Mouse (Mus musculus) CH12.LX (cell line): ENCODE data around the gene Pofut1. TPM values are rescaled to one million over a fixed set of nuclear protein-coding genes. Genes with fewer than 3 reads are reported as not detected.

ENCODE experiments used
- DNase-seq: peaks from one replicate; pipeline ENCODE4 v3.0.0-alpha.2; 2013; ENCODE audit errors: extremely low read depth
- H3K27ac ChIP-seq: 2 replicates; pipeline ENCODE4 v1.5.1; 2012; ENCODE audit warnings: low read depth, mild to moderate bottlenecking, control low read depth, moderate library complexity; ENCODE audit not compliant: insufficient read depth
- H3K27me3 ChIP-seq: replicated peaks from 2 replicates; pipeline ENCODE3; 2012; ENCODE audit warnings: inconsistent platforms
- H3K36me3 ChIP-seq, 2 experiments: replicated peaks in 1 of 2; 2 replicates each; pipeline versions ENCODE3 to v1.6.1; 2012; ENCODE audit warnings: inconsistent platforms in 1 of 2, low read length in 1 of 2, mild to moderate bottlenecking in 1 of 2, mixed read lengths in 1 of 2, moderate library complexity in 1 of 2; ENCODE audit not compliant: control insufficient read depth in 1 of 2, insufficient read depth in 1 of 2
- H3K4me1 ChIP-seq, 2 experiments: 2 replicates each; pipeline ENCODE4 v1.6.1; 2012; ENCODE audit warnings: inconsistent platforms in 1 of 2, moderate library complexity in 1 of 2; ENCODE audit not compliant: insufficient read depth in 2 of 2, control insufficient read depth in 1 of 2
- H3K4me2 ChIP-seq: 2 replicates; pipeline ENCODE4 v1.6.1; 2012; ENCODE audit warnings: low read depth, mild to moderate bottlenecking, control low read depth; ENCODE audit not compliant: poor library complexity, insufficient read depth, severe bottlenecking
- H3K4me3 ChIP-seq, 3 experiments: fragments of 150-350 bp in 1 of 3; sonication (generic) in 1 of 3; replicated peaks in 1 of 3; 2 replicates each; pipeline versions ENCODE3 to v1.5.1; 2011 to 2012; ENCODE audit warnings: low read depth in 2 of 3, low read length in 2 of 3, mild to moderate bottlenecking in 2 of 3, moderate library complexity in 2 of 3, control low read depth in 1 of 3, improper control_type of control experiment in 1 of 3, inconsistent platforms in 1 of 3, mixed read lengths in 1 of 3; ENCODE audit not compliant: poor library complexity in 1 of 3
- H3K79me2 ChIP-seq: replicated peaks from 2 replicates; pipeline ENCODE4 v1.6.1; 2012; ENCODE audit warnings: mild to moderate bottlenecking, moderate library complexity; ENCODE audit not compliant: control insufficient read depth, poor library complexity, insufficient read depth, severe bottlenecking; ENCODE audit errors: extremely low read depth
- H3K9ac ChIP-seq: 2 replicates; pipeline ENCODE4 v1.6.1; 2012; ENCODE audit warnings: low read depth, mild to moderate bottlenecking, control low read depth, moderate library complexity; ENCODE audit not compliant: insufficient read depth
- H3K9me3 ChIP-seq: replicated peaks from 2 replicates; pipeline ENCODE3; 2012; ENCODE audit warnings: low read length, inconsistent platforms, mixed read lengths
- BHLHE40 ChIP-seq: IDR thresholded peaks from 2 replicates; pipeline ENCODE4 v1.6.1; 2011; ENCODE audit warnings: mild to moderate bottlenecking, low read depth, low read length, improper control_type of control experiment
- CHD2 ChIP-seq: IDR thresholded peaks from 2 replicates; pipeline ENCODE4 v1.6.1; 2011; ENCODE audit warnings: low read length, improper control_type of control experiment
- E2F4 ChIP-seq: IDR thresholded peaks from 2 replicates; pipeline ENCODE4 v1.6.1; 2011; ENCODE audit warnings: low read depth, low read length, improper control_type of control experiment; ENCODE audit not compliant: insufficient replicate concordance
- ELF1 ChIP-seq: IDR thresholded peaks from 2 replicates; pipeline ENCODE4 v1.6.1; 2014; ENCODE audit warnings: low read depth, mild to moderate bottlenecking, inconsistent platforms, low read length, improper control_type of control experiment
- ETS1 ChIP-seq: conservative IDR thresholded peaks from 2 replicates; pipeline ENCODE4 v1.6.1; 2012; ENCODE audit warnings: low read depth, mild to moderate bottlenecking, inconsistent platforms, low read length, improper control_type of control experiment, moderate library complexity
- HCFC1 ChIP-seq: IDR thresholded peaks from 2 replicates; pipeline ENCODE4 v1.6.1; 2012; ENCODE audit warnings: low read depth, mild to moderate bottlenecking, inconsistent platforms, low read length, improper control_type of control experiment
- IRF4 ChIP-seq: IDR thresholded peaks from 2 replicates; pipeline ENCODE4 v1.6.1; 2014; ENCODE audit warnings: low read depth, mild to moderate bottlenecking, inconsistent platforms, low read length, improper control_type of control experiment
- JUN ChIP-seq: IDR thresholded peaks from 2 replicates; pipeline ENCODE4 v1.6.1; 2011; ENCODE audit warnings: low read depth, mild to moderate bottlenecking, low read length, improper control_type of control experiment, moderate library complexity; ENCODE audit not compliant: insufficient read depth
- JUND ChIP-seq: conservative IDR thresholded peaks from 2 replicates; pipeline ENCODE4 v1.6.1; 2011; ENCODE audit warnings: low read depth, low read length, improper control_type of control experiment
- MAFK ChIP-seq: IDR thresholded peaks from 2 replicates; pipeline ENCODE4 v1.6.1; 2011; ENCODE audit warnings: low read length, improper control_type of control experiment; ENCODE audit not compliant: insufficient replicate concordance
- MAX ChIP-seq: IDR thresholded peaks from 2 replicates; pipeline ENCODE4 v1.6.1; 2011; ENCODE audit warnings: low read length, improper control_type of control experiment
- MXI1 ChIP-seq: IDR thresholded peaks from 2 replicates; pipeline ENCODE4 v1.6.1; 2011; ENCODE audit warnings: mild to moderate bottlenecking, low read depth, low read length, improper control_type of control experiment
- MYC ChIP-seq: IDR thresholded peaks from 2 replicates; pipeline ENCODE4 v1.6.1; 2011; ENCODE audit warnings: low read depth, mild to moderate bottlenecking, improper control_type of control experiment, low read length
- NRF1 ChIP-seq: IDR thresholded peaks from 2 replicates; pipeline ENCODE4 v1.6.1; 2014; ENCODE audit warnings: low read depth, mild to moderate bottlenecking, inconsistent platforms, low read length, improper control_type of control experiment, moderate library complexity
- PAX5 ChIP-seq: IDR thresholded peaks from 2 replicates; pipeline ENCODE4 v1.6.1; 2012; ENCODE audit warnings: low read length, inconsistent platforms, mixed read lengths
- POLR2A ChIP-seq: IDR thresholded peaks from 2 replicates; pipeline ENCODE4 v1.6.1; 2011; ENCODE audit warnings: low read depth, mild to moderate bottlenecking, improper control_type of control experiment, low read length
- POLR2AphosphoS2 ChIP-seq: IDR thresholded peaks from 2 replicates; pipeline ENCODE4 v1.6.1; 2011; ENCODE audit warnings: low read depth, low read length, improper control_type of control experiment
- RCOR1 ChIP-seq: conservative IDR thresholded peaks from 2 replicates; pipeline ENCODE4 v1.6.1; 2012; ENCODE audit warnings: low read depth, mild to moderate bottlenecking, inconsistent platforms, low read length, improper control_type of control experiment
- TBP ChIP-seq: conservative IDR thresholded peaks from 2 replicates; pipeline ENCODE4 v1.6.1; 2011; ENCODE audit warnings: low read depth, low read length, improper control_type of control experiment
- UBTF ChIP-seq: IDR thresholded peaks from 2 replicates; pipeline ENCODE4 v1.6.1; 2012; ENCODE audit warnings: low read depth, mild to moderate bottlenecking, inconsistent platforms, low read length, improper control_type of control experiment, moderate library complexity
- USF1 ChIP-seq: IDR thresholded peaks from 2 replicates; pipeline ENCODE4 v1.6.1; 2014; ENCODE audit warnings: low read depth, mild to moderate bottlenecking, inconsistent platforms, low read length, improper control_type of control experiment
- USF2 ChIP-seq: conservative IDR thresholded peaks from 2 replicates; pipeline ENCODE4 v1.6.1; 2011; ENCODE audit warnings: low read depth, low read length, improper control_type of control experiment
- ZKSCAN1 ChIP-seq: IDR thresholded peaks from 2 replicates; pipeline ENCODE4 v1.6.1; 2012; ENCODE audit warnings: low read depth, inconsistent platforms, low read length, improper control_type of control experiment, borderline replicate concordance
- dilution Hi-C: fragments of 300-500 bp; cut with MboI; formaldehyde crosslinking; loops from 2 replicates; pipeline ENCODE4 v1.14.3; 2020; ENCODE audit warnings: low sequenced_read_pairs; ENCODE audit not compliant: extremely low pct_unique_long_range_greater_than_20kb, extremely low pct_ligation_motif_present
- in situ Hi-C: fragments of 300-500 bp; cut with MboI; formaldehyde crosslinking; loops from 3 replicates; pipeline ENCODE4 v1.14.3; 2019; ENCODE audit warnings: low sequenced_read_pairs, low pct_ligation_motif_present, low pct_unique_long_range_greater_than_20kb, mixed read lengths
- polyA plus RNA-seq: library from polyadenylated mRNA; unstranded; fragments of >175 nt; gene quantifications from 2 replicates; pipeline ENCODE4 v1.2.1, GENCODE M21; 2012; ENCODE audit warnings: low read depth; ENCODE audit not compliant: insufficient read length
- total RNA-seq, 2 experiments: library from RNA; depleted of rRNA; stranded (reverse); fragments of 300-350 nt in 1 of 2; fragments of >200 nt in 1 of 2; gene quantifications; 2 replicates each; pipeline ENCODE4 v1.2.3; 2012 to 2014

Pofut1 gene
- total and polyA plus RNA-seq, 3 experiments, result 15.0 to 25.6 (median 22.8) TPM

- TF ChIP-seq USF2 (no peak), HCFC1 (no peak), CHD2 (no peak), PAX5 (no peak), MYC (no peak), ZKSCAN1 (no peak), POLR2AphosphoS2 (no peak), POLR2A (no peak), JUN (no peak), NRF1 (no peak), TBP (no peak), JUND (no peak), MAX (no peak), E2F4 (no peak), USF1 (no peak), MXI1 (no peak), ELF1 (no peak), IRF4 (no peak), MAFK (no peak), UBTF (no peak)
- H3K9me3 ChIP-seq, result no peaks in the 10 kb centered on the region
- no peak for DNase-seq
- H3K4me3 ChIP-seq, result no peak overlapping the region
- dilution Hi-C loops (no loop called here), in situ Hi-C loops (no loop called here)
- no peak overlapping the region for H3K4me2 ChIP-seq
- no peaks in the 10 kb centered on the region for H3K79me2 ChIP-seq
- peaks cover 9 to 24% of the 10 kb centered on the region in 2 experiments for H3K4me1 ChIP-seq
- no peaks in the 10 kb centered on the region for H3K27me3 ChIP-seq
- H3K27ac ChIP-seq, result no peak overlapping the region
- no peak overlapping the region for H3K9ac ChIP-seq
- H3K36me3 ChIP-seq, result peaks cover 12 to 27% of the 10 kb centered on the region in 2 experiments
These were observed 28.0 kb upstream of the Pofut1 start for GRCm38 (mm10) chr2:153213351-153213750.

- Histone ChIP-seq H3K4me3 (no peak overlapping the region), H3K4me1 (peaks cover 9 to 24% of the 10 kb centered on the region in 2 experiments), H3K4me2 (no peak overlapping the region), H3K36me3 (peaks cover 2 to 17% of the 10 kb centered on the region in 2 experiments), H3K27me3 (no peaks in the 10 kb centered on the region), H3K9ac (no peak overlapping the region), H3K9me3 (no peaks in the 10 kb centered on the region), H3K79me2 (no peaks in the 10 kb centered on the region), H3K27ac (no peak overlapping the region)
- no peak for DNase-seq
- in situ Hi-C loops (no loop called here), dilution Hi-C loops (no loop called here)
- TF ChIP-seq RCOR1 (no peak), USF1 (0 out of 2 replicates have a peak, but pooled peaks have one; percentile 21), ETS1 (peak; percentile 25; the same call in 1 of the 2 replicates), ELF1 (0 out of 2 replicates have a peak, but pooled peaks have one; percentile 13), BHLHE40 (0 out of 2 replicates have a peak, but pooled peaks have one; percentile 39), MAX (0 out of 2 replicates have a peak, but pooled peaks have one; percentile 42), MAFK (no peak)
These were observed 26.5 kb upstream of the Pofut1 start for GRCm38 (mm10) chr2:153214771-153215259.
